Mouse (Mus musculus): ENCODE data around the gene Nexn.
A peak's percentile ranks its signal among the peaks of the same experiment; 100 is the strongest.

Gene Nexn

GRCm38 (mm10) chr3:152192238-152192931, 73.8 kb downstream of the Nexn start:
- peak in 1 of 2 experiments; percentile 31 for DNase-seq

- DNase-seq, result peak; percentile 26 to 36
These were observed 74.3 kb downstream of the Nexn start for GRCm38 (mm10) chr3:152191791-152192237.

GRCm38 (mm10) chr3:152190679-152191477, 75.3 kb downstream of the Nexn start:
- DNase-seq, result no peak

- no peak for DNase-seq
These were observed 76.8 kb downstream of the Nexn start for GRCm38 (mm10) chr3:152189306-152189705.
